Mouse (Mus musculus): ENCODE measurements at regions not wholly inside any gene's neighbourhood (a gene's known extent, or its start where the extent isn't known, plus 50 kb on each side); places are given as distances from the start of the nearest gene placed in this dataset.

DNA sequence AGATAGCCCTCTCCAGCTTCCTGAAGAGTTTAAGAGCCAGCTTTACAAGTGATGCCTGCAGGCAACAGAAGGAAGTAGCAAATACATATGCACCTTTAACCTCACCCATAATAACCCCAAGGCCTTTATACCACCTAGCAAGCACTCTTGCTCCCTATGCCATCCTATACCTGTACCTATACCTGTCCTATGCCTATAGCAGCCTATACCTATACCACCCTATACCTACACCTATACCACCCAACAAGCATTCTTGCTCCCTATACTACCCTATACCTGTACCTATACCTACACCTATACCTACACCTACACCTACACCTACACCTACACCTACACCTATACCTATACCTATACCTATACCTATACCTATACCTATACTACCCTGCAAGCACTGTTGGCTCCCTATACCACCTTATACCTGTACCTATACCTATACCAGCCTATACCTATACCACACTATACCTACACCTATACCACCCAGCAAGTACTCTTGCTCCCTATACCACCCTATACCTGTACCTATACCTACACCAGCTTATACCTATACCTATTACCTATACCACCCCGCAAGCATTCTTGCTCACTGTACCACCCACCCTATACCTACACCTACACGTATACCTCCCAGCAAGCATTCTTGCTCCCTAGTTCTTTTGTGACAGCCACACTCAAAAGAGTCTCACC is 120.9 kb downstream of the Mycn start:
- DNase-seq (ENCODE audit: extremely low read depth, low read depth, low spot score): no peak

DNA sequence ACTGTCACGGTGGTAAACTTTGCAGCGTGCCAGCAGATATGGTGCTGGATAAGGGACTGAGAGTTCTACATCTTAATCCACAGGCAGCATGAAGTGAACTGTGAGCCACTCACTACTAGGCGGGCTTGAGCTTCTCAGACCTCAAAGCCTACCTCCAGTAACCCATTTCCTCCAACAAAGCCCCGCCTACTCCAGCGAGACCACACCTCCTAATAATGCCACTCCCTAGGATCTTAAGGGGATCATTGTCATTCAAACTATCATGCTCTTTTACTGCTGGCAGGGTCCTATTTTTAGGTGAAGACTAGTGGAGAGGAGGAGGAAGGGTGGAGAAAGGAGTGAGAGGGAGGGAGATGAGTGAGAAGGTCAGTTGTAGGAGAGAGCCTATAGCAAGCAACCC is 122.0 kb downstream of the Mycn start:
- DNase-seq (ENCODE audit: extremely low read depth, low read depth, low spot score): no peak

DNA sequence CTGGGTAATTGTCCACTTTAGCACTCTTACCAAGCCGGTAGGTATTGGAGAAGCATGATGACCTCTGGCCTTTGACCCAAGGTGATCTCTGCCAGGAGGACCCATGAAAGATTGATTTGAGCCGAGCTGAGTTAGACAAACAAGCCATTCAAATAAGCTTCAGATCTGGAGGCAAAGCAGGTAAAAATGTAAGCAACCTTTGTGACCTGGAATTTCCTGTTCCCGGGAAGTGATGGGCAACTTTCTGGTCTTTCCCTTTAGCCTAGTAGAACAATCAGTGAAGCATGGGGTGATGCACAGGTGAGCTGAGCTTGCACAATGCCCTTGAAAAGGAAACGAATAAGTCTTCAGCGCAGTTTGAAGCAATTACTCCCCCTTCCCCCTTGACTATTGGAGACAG is 127.0 kb downstream of the Mycn start:
- no peak for DNase-seq (ENCODE audit: extremely low read depth, low read depth, low spot score)

DNA sequence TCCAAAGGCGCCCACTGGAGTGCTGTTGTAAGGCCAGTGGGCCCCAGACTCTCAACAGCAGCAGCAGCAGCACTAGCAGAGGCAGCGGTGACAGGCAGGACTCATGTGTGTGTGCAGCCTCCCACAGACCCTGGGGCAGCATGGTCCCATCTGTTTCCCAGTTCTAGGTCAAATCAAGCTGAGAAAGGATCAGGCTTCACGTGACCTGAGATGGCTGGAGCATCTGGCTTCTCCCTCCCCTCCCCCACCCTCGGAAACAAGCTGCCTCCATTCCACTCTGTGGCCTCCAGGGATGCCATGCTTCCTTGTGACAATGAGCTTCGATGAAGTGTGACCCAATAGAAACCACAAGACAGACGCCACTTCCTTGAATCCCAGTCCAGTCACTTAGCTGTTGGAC is 128.8 kb downstream of the Mycn start:
- no peak for DNase-seq (ENCODE audit: extremely low read depth, low read depth, low spot score)

DNA sequence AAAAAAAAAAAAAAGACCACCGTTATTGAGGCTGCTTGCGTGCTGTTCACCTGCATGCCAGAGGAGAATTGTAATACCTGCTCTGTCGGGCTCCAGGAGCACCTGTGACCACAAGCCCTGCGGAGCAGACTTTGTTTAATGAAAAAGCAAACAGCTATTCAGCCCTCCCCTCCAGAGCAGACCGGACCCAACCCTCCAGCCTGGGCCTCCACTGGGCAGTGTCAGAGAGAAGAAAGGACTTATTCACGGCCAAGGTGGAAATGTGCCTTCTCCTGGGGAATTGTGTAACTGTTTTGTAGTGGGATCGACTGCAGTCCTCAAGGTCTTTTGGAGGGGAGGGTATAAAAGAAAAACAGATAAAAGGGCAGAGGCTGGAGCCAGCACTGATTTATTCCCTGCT is 130.8 kb downstream of the Mycn start:
- no peak for DNase-seq (ENCODE audit: extremely low read depth, low read depth, low spot score)

DNA sequence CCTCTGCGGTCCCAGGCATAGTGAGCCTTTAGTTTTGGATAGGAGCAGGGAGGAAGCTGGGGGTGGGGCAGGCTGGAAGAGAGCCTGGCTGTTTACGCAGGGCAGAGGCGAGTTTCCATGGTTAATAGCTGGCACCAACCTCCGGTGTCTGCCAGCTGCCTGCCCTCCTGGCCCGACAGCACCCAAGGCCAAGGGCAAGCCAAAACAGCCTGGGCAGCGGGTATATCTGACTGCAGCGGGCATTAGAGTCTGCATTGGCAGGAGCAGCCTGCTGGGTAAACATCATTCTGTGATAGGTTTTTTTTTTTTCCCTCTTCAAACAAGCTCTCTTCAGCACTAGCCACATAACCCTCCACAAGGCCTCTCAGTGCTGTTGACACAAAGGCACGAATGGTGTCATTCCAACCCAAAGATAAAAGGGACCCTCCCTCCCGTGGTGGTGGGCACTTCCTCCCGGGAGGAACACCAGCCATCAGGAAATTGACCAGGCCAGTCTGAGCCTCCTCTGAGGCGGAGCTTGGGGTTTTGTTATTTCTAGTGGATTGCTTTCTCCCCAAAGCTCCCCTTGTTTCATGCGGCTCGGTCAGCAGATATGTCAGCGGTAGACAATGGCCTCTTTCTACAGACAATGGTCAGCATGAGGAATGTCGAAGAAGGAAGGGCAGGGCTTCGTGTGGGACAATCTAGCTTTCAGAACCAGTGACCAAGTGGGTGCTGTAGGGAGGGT is 131.4 kb downstream of the Mycn start:
- DNase-seq (ENCODE audit: extremely low read depth, low read depth, low spot score): no peak

DNA sequence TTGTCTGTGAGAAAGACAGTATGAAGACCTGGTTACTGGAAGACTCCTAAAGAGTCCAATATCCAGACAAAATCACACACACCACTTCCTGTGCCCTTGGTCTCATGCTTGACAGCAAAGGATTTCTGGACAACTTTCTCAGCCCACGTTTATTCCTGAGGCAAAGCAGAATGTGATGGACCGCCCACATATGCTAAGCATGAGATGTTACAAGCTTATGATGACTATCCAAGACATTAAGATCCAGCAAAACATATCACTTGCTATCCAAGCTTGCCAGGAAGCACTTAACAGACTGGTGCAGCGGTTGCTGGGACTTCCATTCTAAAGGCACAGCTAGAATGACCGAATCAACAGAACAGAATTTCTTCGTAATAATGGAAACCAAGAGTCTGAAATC is 133.6 kb downstream of the Mycn start:
- DNase-seq (ENCODE audit: extremely low read depth, low read depth, low spot score): peak; percentile 3

DNA sequence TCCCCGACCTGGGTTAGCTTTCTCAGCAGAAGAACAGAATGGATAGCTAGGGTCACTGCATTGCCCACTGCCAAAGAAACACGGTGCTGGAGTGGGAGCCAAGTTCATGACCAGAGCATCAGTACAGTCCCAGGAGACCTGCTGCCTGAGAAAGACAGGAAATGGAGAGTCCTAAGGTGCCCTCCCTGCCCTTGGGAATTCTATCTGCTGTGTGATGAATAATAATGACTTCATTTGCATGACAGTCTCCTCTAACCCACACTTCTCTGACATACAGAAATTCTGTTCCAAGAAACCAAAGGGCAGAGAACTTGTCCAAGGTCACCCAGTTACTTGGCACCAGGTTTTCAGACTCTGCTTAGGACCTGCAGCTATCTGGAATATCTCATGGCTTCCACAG is 138.1 kb downstream of the Mycn start:
- no peak for DNase-seq (ENCODE audit: extremely low read depth, low read depth, low spot score)

DNA sequence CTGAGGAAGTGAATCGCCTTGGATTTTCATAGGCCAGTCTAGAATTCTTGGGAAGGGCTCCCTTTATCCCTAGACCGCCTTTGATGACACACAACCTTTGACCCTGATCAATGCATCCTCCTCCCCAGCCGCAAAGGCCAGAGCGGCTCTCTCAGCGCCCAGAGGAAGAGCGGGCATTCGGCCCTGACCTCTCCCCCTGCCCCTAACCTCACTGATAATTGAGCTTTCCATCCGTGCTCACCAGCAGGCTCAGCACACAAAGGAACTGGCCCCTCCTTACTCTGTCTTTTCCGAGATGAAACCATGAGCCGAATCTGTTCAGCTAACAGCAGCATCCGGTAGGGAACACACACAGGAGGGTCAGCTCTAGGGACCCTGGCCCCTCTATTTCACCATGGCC is 139.3 kb downstream of the Mycn start:
- no peak for DNase-seq (ENCODE audit: extremely low read depth, low read depth, low spot score)

DNA sequence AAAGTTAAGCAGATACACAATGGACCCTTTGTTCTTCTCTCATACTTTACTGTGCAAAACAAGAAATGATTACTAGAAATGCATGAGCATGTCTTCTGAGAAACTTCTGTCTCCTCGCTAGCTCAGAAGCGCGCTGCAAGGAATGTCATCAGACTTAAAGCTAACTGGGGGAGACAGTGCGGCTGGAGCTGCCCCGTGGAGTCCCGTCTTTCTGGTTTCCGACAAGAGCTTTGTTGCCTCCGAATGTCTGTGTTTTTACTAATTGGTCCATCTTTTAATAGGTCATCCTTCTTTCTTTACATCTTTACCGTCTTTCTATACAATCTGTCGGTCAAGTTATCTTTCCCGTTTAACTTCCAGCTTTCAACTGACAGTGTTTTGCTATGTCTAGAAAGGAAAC is 140.0 kb downstream of the Mycn start:
- DNase-seq (ENCODE audit: extremely low read depth, low read depth, low spot score): no peak

DNA sequence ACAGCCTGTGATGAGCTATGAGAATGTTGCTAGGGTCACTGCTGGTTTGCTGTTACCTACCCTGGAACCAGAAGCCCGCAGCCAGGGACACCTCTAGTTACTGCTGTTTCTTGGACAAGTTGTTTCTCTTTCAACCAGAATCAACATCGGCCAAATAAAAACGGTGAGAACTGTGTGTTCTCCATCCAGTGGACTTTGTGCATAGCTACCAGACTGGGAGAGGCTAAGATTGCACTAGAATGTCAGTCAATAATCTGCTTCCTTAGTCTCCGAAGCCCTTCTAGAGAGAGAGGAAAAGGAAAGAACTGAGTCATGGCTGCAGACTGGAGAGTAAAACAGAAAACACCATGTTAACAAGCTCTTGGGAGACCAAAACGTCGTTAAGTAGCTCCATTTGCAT is 141.6 kb downstream of the Mycn start:
- DNase-seq (ENCODE audit: extremely low read depth, low read depth, low spot score): no peak

DNA sequence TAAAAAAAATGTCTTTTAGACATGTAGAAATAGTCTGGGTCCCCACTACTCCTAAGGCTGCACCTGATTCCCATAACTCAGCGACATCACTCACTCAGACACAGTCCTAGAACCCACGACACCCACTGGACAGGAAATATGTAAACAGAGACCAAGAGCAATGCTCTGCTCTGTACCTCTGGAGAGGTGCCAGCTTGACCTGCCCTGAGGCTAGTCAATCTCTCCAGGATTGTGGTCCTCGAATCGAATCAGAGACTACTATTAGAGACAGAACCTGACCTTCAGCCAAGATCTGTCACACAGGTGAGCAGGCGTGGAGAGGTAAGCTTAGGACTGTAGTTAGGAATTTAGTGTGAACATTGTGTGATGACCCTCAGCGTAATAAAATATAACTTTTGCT is 152.7 kb downstream of the Mycn start:
- DNase-seq (ENCODE audit: extremely low read depth, low read depth, low spot score): no peak

DNA sequence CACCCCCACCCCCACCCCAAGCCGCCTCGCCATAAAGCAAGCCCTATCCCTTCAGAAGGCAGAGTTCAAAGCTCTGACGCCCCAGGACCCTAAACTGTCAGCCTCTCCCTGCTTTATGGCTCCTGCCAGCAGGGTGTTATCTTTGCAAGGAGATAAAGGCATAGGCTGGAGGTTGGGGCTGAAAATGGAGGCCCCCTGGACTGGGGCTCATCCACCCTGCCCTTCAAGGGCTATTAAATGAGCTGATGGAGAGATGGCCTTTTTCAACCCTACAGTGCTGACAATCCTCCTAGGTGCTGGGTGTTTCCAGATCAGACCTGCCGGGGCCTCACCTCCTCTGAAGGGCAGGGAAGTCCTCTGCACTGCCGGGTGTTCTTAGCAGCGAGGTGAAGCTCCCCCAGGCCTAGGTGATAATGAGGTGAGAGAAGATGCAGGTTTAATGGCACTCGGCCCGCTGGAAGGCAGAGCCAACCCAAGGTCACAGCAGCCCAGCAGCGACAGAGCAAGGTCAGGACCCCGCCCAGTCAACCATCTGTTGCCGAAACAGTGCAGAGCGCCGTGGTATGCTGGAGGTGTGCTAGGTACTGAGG is 153.4 kb downstream of the Mycn start:
- DNase-seq (ENCODE audit: extremely low read depth, low read depth, low spot score): no peak

DNA sequence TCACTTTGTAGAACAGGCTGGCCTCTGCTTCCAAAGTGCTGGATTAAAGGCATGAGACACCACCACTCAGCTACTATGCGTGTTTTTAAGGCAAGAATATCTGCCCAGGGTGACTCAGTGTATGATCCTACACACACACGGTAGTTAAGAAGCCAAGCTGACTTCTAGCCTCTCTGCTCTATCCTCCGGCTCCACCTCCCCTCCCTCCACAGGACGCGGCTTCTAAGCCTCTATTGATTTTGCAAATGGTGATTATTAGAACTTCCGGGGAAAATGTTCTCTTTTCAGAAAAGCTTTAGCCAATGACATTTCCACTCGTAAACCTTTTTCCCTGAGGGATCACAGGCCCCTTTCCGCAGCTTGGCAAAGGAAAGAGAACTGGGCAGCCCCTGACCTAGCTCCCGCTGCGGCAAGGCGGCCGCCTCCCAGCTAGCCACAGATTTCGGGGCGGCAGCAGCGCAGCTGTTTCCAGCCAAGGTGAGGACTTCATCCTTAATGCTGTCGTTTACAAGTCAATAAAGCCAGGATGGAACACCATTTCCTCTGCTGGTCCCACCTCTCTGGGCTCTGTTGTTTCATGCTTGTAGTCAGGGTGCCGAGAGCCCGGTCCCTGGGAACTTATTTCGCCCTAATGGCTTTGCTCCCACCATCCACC is 154.0 kb downstream of the Mycn start:
- no peak for DNase-seq (ENCODE audit: extremely low read depth, low read depth, low spot score)

DNA sequence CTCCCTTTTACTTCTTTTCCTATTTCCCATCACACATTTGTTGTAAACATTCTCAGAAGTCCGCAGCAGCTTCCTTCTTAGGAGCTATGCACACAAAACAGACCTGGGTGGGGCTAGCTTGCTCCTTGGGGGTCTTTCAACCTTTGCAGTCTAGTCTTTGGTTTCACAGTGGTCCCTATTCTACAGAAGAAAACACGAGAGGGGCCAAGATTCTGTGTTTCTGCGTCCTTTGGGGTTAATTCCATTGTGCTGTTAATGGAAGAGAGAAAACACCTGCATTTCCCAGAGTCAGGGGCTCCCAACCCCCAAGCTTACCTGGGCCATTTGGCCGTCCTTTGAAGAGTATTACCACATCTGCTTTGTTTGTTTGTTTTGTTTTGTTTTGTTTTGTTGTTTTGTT is 154.6 kb downstream of the Mycn start:
- no peak for DNase-seq (ENCODE audit: extremely low read depth, low read depth, low spot score)

DNA sequence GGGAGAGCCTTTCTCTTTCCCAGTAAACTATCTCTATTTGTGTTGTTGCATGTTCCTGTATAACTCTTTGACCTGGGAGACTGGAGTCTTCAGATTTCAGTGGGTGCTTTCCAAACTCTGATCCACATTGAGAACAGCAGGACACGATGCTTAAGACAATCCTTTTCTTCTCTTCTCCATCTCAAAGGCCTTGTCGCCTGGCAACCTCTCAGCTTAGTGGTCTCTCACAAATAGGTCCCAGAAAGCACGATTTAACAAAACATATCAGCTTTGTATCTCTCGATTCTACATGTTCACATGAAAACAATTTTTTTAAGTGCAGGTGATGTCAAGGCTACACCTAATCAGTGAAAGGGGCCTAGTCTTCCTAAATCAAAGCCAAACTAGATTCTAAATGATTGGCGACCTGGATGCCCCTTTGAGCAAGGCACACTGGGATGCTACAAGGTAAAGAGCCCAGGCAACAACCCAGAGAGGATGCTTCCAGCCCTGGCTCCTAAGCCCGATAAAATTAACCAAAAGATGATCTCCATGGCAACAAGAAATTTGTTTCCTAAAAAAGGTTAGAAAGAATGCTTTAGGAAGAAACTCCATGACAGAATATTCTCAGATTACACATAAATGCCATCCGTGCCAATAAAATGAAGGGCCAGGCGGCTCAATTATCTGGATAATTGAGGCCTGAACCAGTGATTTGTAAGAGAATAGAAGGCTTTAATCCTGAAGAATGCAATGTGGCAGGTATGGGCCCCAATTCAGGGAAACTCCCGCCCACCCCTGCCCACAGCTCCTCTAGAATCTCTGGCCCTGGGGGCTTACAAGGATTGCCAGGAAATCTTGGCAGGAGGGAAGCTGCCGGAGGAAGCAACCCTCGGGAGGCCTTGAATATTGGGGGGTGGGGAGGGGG is 157.8 kb downstream of the Mycn start:
- no peak for DNase-seq (ENCODE audit: extremely low read depth, low read depth, low spot score)

DNA sequence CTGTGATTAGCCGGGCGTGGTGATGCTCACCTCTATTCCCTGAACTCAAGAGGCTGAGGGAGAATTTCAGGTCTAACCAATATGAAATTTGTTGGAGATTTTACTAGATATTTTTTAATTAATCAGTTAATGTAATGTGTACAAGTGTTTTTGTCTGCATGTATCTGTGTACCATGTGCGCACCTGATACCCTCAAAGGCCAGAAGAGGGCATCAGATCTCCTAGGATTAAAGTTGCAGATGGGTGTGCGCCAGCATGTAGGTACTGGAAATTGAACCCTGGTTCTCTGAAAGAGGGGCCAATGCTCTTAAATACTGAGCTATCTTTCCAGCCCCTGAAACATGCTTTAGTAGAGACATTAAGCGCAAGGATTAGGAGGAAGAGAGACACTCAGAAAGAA is 160.2 kb downstream of the Mycn start:
- DNase-seq (ENCODE audit: extremely low read depth, low read depth, low spot score): no peak

DNA sequence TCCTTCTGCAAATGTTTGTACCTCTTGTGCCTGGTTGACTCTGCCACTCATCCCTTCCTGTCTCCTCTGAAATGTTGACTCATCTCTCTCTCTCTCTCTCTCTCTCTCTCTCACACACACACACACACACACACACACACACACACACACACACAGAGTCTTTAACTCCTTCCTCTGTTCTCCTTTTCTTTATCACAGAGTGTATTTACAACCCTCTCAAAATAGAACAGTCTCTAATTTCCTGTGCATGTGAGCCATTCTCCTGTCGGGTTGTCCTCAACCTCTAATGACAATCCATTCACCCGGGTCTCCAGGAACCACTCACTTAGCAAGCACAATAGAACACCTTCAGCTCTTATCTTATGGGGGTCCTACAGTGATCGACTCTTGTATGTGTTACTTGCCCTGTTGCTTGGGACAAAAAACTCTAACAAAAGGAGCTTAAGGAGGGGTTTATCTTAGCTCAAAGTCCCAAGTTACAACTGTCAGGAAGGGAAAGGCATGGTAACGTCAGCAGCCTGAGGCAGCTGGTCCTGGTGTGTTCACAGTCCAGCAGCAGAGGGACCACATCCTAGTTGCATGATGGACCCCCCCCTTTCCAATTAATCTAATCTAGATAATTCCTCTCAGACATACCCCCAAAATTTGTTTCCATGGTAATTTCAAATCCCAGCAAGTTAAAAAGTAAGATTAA is 163.0 kb downstream of the Mycn start:
- no peak for DNase-seq (ENCODE audit: extremely low read depth, low read depth, low spot score)

DNA sequence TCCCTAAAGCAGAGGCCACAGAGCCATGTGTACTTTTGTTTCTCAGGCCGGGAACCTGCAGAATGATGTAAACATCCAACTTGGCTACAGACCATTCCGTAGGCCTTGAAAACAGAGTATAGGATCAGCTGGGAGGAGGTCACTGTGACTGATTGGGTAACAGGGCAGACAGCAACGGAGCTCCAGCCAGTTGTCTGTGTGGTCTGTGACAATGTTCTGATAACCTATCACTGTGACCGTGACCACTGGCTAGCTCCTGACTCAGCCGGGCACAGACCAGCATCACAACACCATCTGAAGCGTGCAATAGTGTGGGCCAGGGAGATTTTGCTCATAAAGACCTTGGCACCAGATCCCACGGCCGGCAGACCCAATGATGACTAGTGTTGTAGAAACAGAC is 164.3 kb downstream of the Mycn start:
- no peak for DNase-seq (ENCODE audit: extremely low read depth, low read depth, low spot score)

DNA sequence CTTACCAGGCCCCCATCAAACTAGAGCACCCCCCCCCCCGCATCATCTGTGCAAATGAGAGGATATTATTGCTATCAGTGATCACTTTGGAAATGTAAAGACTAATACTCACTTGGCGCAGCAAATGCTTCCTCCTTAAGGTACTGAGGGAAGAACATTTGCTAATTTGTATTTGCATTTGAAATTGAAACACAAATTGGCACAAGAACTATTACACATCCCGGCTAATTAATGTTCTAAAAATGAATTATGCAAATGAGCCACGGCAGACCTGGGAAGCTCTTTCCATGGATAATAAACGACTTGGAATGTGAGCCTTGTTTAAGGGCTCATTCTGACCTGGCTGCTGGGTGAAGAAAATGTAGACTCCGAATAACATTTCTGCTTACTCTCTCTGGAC is 164.9 kb downstream of the Mycn start:
- DNase-seq (ENCODE audit: extremely low read depth, low read depth, low spot score): no peak

All from fat pad, adult 2 months (tissue).